Mouse (Mus musculus) neural tube, embryonic 10.5 days (tissue): ENCODE results near the gene Commd3.

Experiments used
- DNase-seq: peaks from one replicate; pipeline ENCODE4 v3.0.0-alpha.2; 2017; ENCODE audit warnings: low spot score; ENCODE audit errors: extremely low spot score

The Commd3 gene

DNA sequence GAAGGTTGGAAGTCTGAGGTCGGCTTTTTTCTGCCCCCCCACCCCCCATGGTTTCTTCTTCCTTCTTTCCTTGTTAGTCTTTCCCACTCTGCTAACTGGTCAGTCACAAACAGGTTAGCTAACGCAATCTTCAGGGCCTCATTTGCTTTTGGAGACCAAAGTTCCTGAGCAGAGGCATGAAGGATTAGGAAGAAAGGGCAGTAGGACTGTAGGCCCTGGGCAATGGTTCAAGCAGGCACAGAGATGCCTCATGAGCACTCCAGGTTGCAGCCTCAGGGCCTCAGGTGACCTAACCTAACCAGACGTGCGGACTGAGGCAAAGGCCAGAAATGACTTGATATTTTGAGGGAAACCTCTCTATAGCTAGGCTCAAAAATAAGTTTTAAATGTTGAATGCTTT, 46.3 kb downstream of the Commd3 start:
- no peak for DNase-seq

DNA sequence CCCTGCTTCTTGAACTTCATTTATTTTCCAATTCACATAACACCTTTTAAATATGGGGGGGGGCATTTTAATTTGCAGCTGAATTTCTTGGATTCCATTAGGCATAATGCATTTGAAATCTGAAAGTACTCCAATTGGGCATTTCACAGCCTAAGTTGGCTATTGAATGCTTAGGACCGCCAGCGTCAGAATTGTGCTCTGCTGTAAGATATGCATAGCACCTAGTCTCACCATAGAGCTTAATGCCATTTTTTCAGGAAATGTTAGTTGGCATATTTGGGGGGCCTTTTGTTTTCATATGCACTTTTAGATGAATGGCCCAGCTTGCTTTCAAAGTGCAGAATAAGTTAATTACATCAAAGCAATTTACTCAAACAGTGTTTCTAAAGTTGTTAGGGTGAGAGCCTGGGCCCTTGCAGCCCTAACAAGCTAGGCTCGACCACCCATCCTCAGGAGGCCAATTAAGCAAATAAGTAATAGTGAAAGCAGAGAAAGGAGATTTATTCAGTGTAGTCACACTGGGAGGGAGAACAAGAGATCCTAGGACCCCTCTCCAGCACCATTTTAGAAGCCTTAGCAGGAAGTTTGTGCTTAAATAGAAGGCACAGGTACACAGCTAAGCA, 50.1 kb downstream of the Commd3 start:
- DNase-seq: no peak

DNA sequence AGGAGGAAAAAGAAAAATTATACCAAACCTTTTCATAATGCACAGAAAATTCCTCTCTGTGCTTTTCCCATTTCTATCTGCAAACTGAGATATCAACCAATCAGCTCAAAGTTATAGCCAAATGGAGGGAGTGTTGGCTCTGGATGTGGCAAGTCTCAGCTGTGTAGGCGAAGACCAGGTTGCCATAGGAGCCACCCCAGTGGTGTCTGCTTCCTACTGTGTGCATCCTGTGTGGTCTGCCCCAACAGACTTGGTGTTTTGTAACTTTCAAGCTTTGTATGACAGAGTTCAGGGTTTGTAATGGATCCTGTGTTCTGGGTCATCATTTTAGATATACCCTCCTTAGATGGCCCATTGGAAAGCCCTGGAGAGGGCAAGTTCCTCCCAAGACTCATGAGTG, 52.3 kb downstream of the Commd3 start:
- DNase-seq: no peak
